Mouse (Mus musculus) embryonic fibroblast, embryonic 13.5 days (primary cell): ENCODE results near the gene Ky.

Experiments
- CTCF ChIP-seq: IDR thresholded peaks from 2 replicates; pipeline ENCODE4 v1.5.1; 2011; ENCODE audit warnings: mild to moderate bottlenecking, control low read depth, low read length, moderate library complexity, borderline replicate concordance; ENCODE audit not compliant: insufficient read depth
- POLR2A ChIP-seq: IDR thresholded peaks from 2 replicates; pipeline ENCODE4 v1.6.1; 2011; ENCODE audit warnings: low read depth, mild to moderate bottlenecking, control low read depth, low read length, moderate library complexity

GRCm38 (mm10) chr9:102495266-102495665 lies 10.3 kb upstream of the Ky start:
- TF ChIP-seq CTCF (no peak), POLR2A (no peak)
